Mouse (Mus musculus) midbrain, embryonic 13.5 days (tissue): Measurements from ENCODE around the gene Pdzrn4. TPM values are rescaled to one million over a fixed set of nuclear protein-coding genes. Genes with fewer than 3 reads are reported as not detected.

Source experiments
- ATAC-seq: fragments of 200-750 bp; cut with Nextera tagmentation; 2 replicates; pipeline ENCODE4 v1.8.0; 2017; ENCODE audit warnings: mild to moderate bottlenecking, moderate TSS enrichment, moderate library complexity
- H3K27ac ChIP-seq: fragments of 300-500 bp; sonication (generic); 2 replicates; pipeline ENCODE4 v1.5.1; 2015; ENCODE audit warnings: inconsistent platforms, mild to moderate bottlenecking, moderate library complexity
- H3K27me3 ChIP-seq: fragments of 300-500 bp; sonication (generic); 2 replicates; pipeline ENCODE4 v1.6.1; 2015; ENCODE audit warnings: mild to moderate bottlenecking, inconsistent platforms
- H3K36me3 ChIP-seq: fragments of 300-500 bp; sonication (generic); 2 replicates; pipeline ENCODE4 v1.6.1; 2015; ENCODE audit warnings: mild to moderate bottlenecking, inconsistent platforms
- H3K4me1 ChIP-seq: fragments of 300-500 bp; sonication (generic); replicated peaks from 2 replicates; pipeline ENCODE4 v1.6.1; 2015; ENCODE audit warnings: inconsistent platforms
- H3K4me2 ChIP-seq: fragments of 300-500 bp; sonication (generic); replicated peaks from 2 replicates; pipeline ENCODE4 v1.6.1; 2015; ENCODE audit warnings: moderate library complexity, mild to moderate bottlenecking, inconsistent platforms
- H3K4me3 ChIP-seq: fragments of 300-500 bp; sonication (generic); replicated peaks from 2 replicates; pipeline ENCODE4 v1.5.1; 2015; ENCODE audit warnings: mild to moderate bottlenecking, inconsistent platforms
- H3K9ac ChIP-seq: fragments of 300-500 bp; sonication (generic); replicated peaks from 2 replicates; pipeline ENCODE4 v1.6.1; 2015; ENCODE audit warnings: mild to moderate bottlenecking, inconsistent platforms
- H3K9me3 ChIP-seq: fragments of 300-500 bp; sonication (generic); 2 replicates; pipeline ENCODE4 v1.6.1; 2016; ENCODE audit warnings: mild to moderate bottlenecking, inconsistent platforms
- WGBS: fragments of 180-500 bp; shearing (Covaris S2); methylation state at CpG from one replicate; pipeline ENCODE4 v1.1.7; 2015; 5-methylcytosine and 5-hydroxymethylcytosine counted together
- polyA plus RNA-seq: library from polyadenylated mRNA; unstranded; fragments of >200 nt; fragmentation: Nextera tagmentation; extraction: Ambion mirVana; gene quantifications from 2 replicates; pipeline ENCODE4 v1.2.1, GENCODE M21; 2015

Pdzrn4 gene
- polyA plus RNA-seq, 1 experiment from 2014 or later: 23.8 TPM

- WGBS: 0% methylated on average over 18 of the region's 18 CpGs
- H3K36me3 ChIP-seq: peaks cover 5% of the 10 kb centered on the region
These were observed 202.0 kb downstream of the Pdzrn4 start for GRCm38 (mm10) chr15:92598380-92599295.

DNA sequence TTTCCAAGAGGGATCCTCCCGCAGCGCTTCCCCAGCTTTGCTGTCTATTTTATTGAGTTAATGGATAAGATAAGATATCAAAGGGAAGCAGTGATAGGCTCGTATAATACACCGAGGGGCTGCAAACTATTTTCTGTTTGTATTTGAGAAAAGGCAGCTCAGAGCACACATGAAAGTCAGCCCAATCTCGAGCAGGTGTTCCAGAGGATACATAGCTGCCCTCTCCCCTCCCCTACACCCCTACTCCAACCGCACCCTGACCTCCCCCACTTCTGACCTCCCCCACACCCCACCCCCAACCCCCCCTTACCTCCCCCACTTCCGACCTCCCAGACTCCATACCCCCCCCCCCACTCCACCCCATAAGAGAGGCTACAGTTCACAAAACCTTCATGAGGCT is 202.7 kb downstream of the Pdzrn4 start:
- Histone ChIP-seq H3K9me3 (0 out of 2 replicates have a peak, but pooled peaks cover 7% of the 10 kb centered on the region), H3K27me3 (peaks cover 10% of the 10 kb centered on the region), H3K9ac (peak overlapping the region; percentile 61), H3K4me1 (peaks cover 34% of the 10 kb centered on the region), H3K4me3 (peak overlapping the region; percentile 37), H3K36me3 (peaks cover 12% of the 10 kb centered on the region), H3K27ac (peak overlapping the region; percentile 77), H3K4me2 (peak overlapping the region; percentile 56)
- 6% methylated on average over 7 of the region's 7 CpGs for WGBS
- no peak for ATAC-seq

More at GRCm38 (mm10) chr15:92598380-92599295, 202.0 kb downstream of the Pdzrn4 start:
- Histone ChIP-seq H3K4me3 (peak overlapping the region; percentile 37), H3K4me1 (peaks cover 34% of the 10 kb centered on the region), H3K4me2 (peak overlapping the region; percentile 56), H3K9me3 (0 out of 2 replicates have a peak, but pooled peaks cover under 1% of the 10 kb centered on the region), H3K27ac (peak overlapping the region; percentile 77), H3K9ac (peak overlapping the region; percentile 61), H3K27me3 (peaks cover 7% of the 10 kb centered on the region)
- peak; percentile 51; the same call in 1 of the 2 replicates for ATAC-seq

DNA sequence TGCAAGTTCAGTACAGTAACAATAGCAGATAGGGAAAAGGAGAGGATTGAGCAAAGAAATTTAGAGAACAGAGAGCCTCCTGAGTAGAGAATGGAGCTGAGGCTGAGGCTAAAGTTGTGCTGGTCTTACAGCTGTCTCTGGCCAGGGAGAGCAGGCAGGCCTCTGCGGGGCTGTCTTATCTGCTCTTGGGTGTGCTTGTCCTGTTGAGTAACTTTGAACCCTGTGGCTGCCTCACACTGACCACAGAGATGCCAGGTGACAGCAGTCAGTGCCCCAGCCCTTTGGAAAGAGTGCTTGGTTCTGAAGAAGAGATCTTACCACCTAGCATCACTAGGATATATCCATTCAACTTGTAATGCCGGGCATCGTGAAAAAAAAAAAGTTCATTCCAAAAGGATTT is 214.2 kb downstream of the Pdzrn4 start:
- Histone ChIP-seq H3K9ac (no peak overlapping the region), H3K4me1 (peaks cover 8% of the 10 kb centered on the region), H3K4me2 (no peak overlapping the region), H3K4me3 (no peak overlapping the region), H3K36me3 (no peaks in the 10 kb centered on the region), H3K27me3 (no peaks in the 10 kb centered on the region), H3K9me3 (no peaks in the 10 kb centered on the region), H3K27ac (no peak overlapping the region)
- 94% methylated on average over 3 of the region's 3 CpGs for WGBS
- no peak for ATAC-seq

- Histone ChIP-seq H3K4me2 (no peak overlapping the region), H3K27me3 (no peaks in the 10 kb centered on the region), H3K9ac (no peak overlapping the region), H3K27ac (no peak overlapping the region), H3K36me3 (no peaks in the 10 kb centered on the region), H3K4me1 (peaks cover 8% of the 10 kb centered on the region), H3K9me3 (no peaks in the 10 kb centered on the region), H3K4me3 (no peak overlapping the region)
- 33% methylated on average over 1 of the region's 1 CpGs for WGBS
- ATAC-seq: no peak
These were observed 215.7 kb downstream of the Pdzrn4 start for GRCm38 (mm10) chr15:92612386-92612785.

GRCm38 (mm10) chr15:92613228-92613627 is 216.5 kb downstream of the Pdzrn4 start:
- no peaks in the 10 kb centered on the region for H3K9me3 ChIP-seq
- no peak for ATAC-seq

GRCm38 (mm10) chr15:92621731-92622234 is 225.1 kb downstream of the Pdzrn4 start:
- H3K4me3 ChIP-seq: no peak overlapping the region
- H3K27me3 ChIP-seq: no peaks in the 10 kb centered on the region
- no peak overlapping the region for H3K27ac ChIP-seq
- 87% methylated on average over 9 of the region's 9 CpGs for WGBS
- 0 out of 2 replicates have a peak, but pooled peaks cover 6% of the 10 kb centered on the region for H3K4me1 ChIP-seq
- no peak overlapping the region for H3K4me2 ChIP-seq
- ATAC-seq: no peak
- no peaks in the 10 kb centered on the region for H3K36me3 ChIP-seq
- no peak overlapping the region for H3K9ac ChIP-seq
- H3K9me3 ChIP-seq: no peaks in the 10 kb centered on the region

More at GRCm38 (mm10) chr15:92613228-92613627, 216.5 kb downstream of the Pdzrn4 start:
- 65% methylated on average over 3 of the region's 3 CpGs for WGBS
- H3K4me2 ChIP-seq: no peak overlapping the region
- peaks cover 8% of the 10 kb centered on the region for H3K4me1 ChIP-seq
- H3K27me3 ChIP-seq: no peaks in the 10 kb centered on the region
- H3K9ac ChIP-seq: no peak overlapping the region
- no peak overlapping the region for H3K27ac ChIP-seq
- no peak overlapping the region for H3K4me3 ChIP-seq
- no peaks in the 10 kb centered on the region for H3K36me3 ChIP-seq

- Histone ChIP-seq H3K27me3 (no peaks in the 10 kb centered on the region), H3K36me3 (no peaks in the 10 kb centered on the region), H3K4me2 (no peak overlapping the region), H3K4me3 (no peak overlapping the region), H3K9ac (no peak overlapping the region), H3K27ac (no peak overlapping the region), H3K4me1 (0 out of 2 replicates have a peak, but pooled peaks cover 6% of the 10 kb centered on the region), H3K9me3 (no peaks in the 10 kb centered on the region)
- no peak for ATAC-seq
- 85% methylated on average over 5 of the region's 5 CpGs for WGBS
These were observed 225.6 kb downstream of the Pdzrn4 start for GRCm38 (mm10) chr15:92622323-92622722.

DNA sequence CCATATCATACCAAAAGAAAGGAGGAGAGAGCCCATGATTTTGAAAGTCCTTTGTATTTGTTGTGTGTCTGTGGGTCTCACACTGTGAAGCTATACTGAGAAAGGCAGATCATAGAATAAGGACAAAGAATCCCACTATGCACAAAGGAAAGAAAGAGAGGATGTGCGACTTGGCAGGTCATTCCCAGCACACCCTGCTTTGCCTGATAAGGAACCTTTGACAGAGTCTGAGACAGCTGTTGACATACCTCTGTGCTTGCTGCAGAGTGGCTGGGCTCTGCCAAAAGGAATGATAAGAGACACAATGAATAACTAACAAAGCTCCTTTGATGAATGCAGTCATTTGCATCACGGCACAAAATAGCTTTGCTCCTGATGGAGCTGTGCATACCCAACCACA is 232.5 kb downstream of the Pdzrn4 start:
- no peaks in the 10 kb centered on the region for H3K27me3 ChIP-seq
- H3K4me3 ChIP-seq: no peak overlapping the region
- H3K9me3 ChIP-seq: no peaks in the 10 kb centered on the region
- H3K9ac ChIP-seq: no peak overlapping the region
- H3K4me1 ChIP-seq: peaks cover 11% of the 10 kb centered on the region
- H3K36me3 ChIP-seq: no peaks in the 10 kb centered on the region
- no peak overlapping the region; the same call in 1 of the 2 replicates for H3K27ac ChIP-seq
- ATAC-seq: peak; percentile 50; the same call in 1 of the 2 replicates
- 22% methylated on average over 2 of the region's 2 CpGs for WGBS
- H3K4me2 ChIP-seq: no peak overlapping the region

- peaks cover 5% of the 10 kb centered on the region for H3K4me1 ChIP-seq
- no peak overlapping the region for H3K4me3 ChIP-seq
- H3K9me3 ChIP-seq: no peaks in the 10 kb centered on the region
- no peaks in the 10 kb centered on the region for H3K27me3 ChIP-seq
- ATAC-seq: no peak
- no peak overlapping the region for H3K9ac ChIP-seq
- no peak overlapping the region for H3K4me2 ChIP-seq
- H3K36me3 ChIP-seq: no peaks in the 10 kb centered on the region
- 88% methylated on average over 14 of the region's 14 CpGs for WGBS
- H3K27ac ChIP-seq: no peak overlapping the region
These were observed 237.4 kb downstream of the Pdzrn4 start for GRCm38 (mm10) chr15:92634044-92634610.

- peak; percentile 34; the same call in 1 of the 2 replicates for ATAC-seq
- Histone ChIP-seq H3K27me3 (no peaks in the 10 kb centered on the region), H3K9me3 (no peaks in the 10 kb centered on the region), H3K4me3 (no peak overlapping the region), H3K9ac (no peak overlapping the region), H3K36me3 (no peaks in the 10 kb centered on the region), H3K27ac (peak overlapping the region; percentile 31; the same call in 1 of the 2 replicates), H3K4me1 (0 out of 2 replicates have a peak, but pooled peaks cover 4% of the 10 kb centered on the region), H3K4me2 (no peak overlapping the region)
- WGBS: 60% methylated on average over 18 of the region's 18 CpGs
These were observed 243.8 kb downstream of the Pdzrn4 start for GRCm38 (mm10) chr15:92640212-92641082.

DNA sequence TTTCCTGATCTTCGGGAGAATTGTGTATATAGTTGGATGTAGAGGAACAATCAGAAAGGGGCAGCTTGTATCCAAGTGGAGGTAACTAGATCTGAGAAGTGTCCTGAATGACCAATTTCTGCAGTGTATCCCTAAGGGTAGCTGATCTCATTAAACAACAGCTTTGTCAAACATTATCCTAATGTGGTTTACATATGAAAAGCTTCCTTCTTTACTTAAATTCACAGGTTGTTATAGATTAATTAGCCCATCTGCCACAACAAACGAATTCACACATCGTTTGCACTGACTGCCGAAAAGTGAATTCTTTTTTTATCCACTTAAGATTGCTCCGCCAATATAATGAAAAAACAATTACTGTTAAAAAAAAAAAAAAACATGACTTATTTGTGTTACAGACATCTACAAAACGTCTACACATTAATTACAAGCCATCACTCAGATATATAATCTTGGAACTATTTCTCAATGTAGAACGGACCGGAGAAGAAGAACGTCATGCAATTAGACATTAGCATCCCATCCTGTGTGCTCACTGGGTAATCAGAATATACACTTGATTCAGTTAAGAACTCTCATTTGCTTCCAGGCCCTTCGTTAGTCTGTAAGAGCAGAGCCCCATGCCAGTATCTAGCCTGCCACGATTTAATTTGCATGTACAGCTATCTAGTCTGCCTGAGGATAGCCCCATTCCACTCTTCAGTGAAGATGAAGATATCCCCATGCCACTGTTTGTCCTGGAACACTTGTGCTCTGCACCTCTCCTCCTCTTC is 274.8 kb downstream of the Pdzrn4 start:
- Histone ChIP-seq H3K27me3 (no peaks in the 10 kb centered on the region), H3K9me3 (no peaks in the 10 kb centered on the region), H3K9ac (no peak overlapping the region), H3K4me2 (no peak overlapping the region), H3K27ac (no peak overlapping the region), H3K4me1 (no peaks in the 10 kb centered on the region), H3K4me3 (no peak overlapping the region), H3K36me3 (no peaks in the 10 kb centered on the region)
- ATAC-seq: no peak
- WGBS: 79% methylated on average over 11 of the region's 11 CpGs
